Mouse (Mus musculus) thymus, postnatal 4 days (tissue): ENCODE data around the gene Zfand3.

ENCODE experiments used
- DNase-seq: peaks from one replicate; pipeline ENCODE4 v3.0.0; 2021

Gene Zfand3

GRCm38 (mm10) chr17:30236611-30237010 lies 232.1 kb downstream of the Zfand3 start:
- DNase-seq, result no peak

- no peak for DNase-seq
Measured at GRCm38 (mm10) chr17:30237600-30237999, 233.1 kb downstream of the Zfand3 start.

GRCm38 (mm10) chr17:30239458-30239857 lies 234.9 kb downstream of the Zfand3 start:
- DNase-seq, result no peak

GRCm38 (mm10) chr17:30240659-30241058 lies 236.1 kb downstream of the Zfand3 start:
- no peak for DNase-seq

- DNase-seq, result no peak
Measured at GRCm38 (mm10) chr17:30241061-30241460, 236.5 kb downstream of the Zfand3 start.

GRCm38 (mm10) chr17:30241720-30242322 lies 237.3 kb downstream of the Zfand3 start:
- no peak for DNase-seq

- DNase-seq, result no peak
Measured at GRCm38 (mm10) chr17:30242647-30243046, 238.1 kb downstream of the Zfand3 start.

- no peak for DNase-seq
Measured at GRCm38 (mm10) chr17:30243540-30243939, 239.0 kb downstream of the Zfand3 start.

GRCm38 (mm10) chr17:30244651-30245307 lies 240.2 kb downstream of the Zfand3 start:
- no peak for DNase-seq

GRCm38 (mm10) chr17:30245308-30245706 lies 240.8 kb downstream of the Zfand3 start:
- DNase-seq, result no peak

GRCm38 (mm10) chr17:30253028-30253427 lies 248.5 kb downstream of the Zfand3 start:
- no peak for DNase-seq

- no peak for DNase-seq
Measured at GRCm38 (mm10) chr17:30253924-30254323, 249.4 kb downstream of the Zfand3 start.

- DNase-seq, result no peak
Measured at GRCm38 (mm10) chr17:30255928-30256560, 251.5 kb downstream of the Zfand3 start.

- no peak for DNase-seq
Measured at GRCm38 (mm10) chr17:30258480-30258879, 253.9 kb downstream of the Zfand3 start.

- no peak for DNase-seq
Measured at GRCm38 (mm10) chr17:30259938-30260337, 255.4 kb downstream of the Zfand3 start.
